Mouse (Mus musculus): ENCODE measurements around the gene Hbq1a. TPM values are rescaled to one million over a fixed set of nuclear protein-coding genes. Genes with fewer than 3 reads are reported as not detected.

Gene Hbq1a
- polyA plus RNA-seq, 1 experiment from 2014 or later: 1.9 TPM

DNA sequence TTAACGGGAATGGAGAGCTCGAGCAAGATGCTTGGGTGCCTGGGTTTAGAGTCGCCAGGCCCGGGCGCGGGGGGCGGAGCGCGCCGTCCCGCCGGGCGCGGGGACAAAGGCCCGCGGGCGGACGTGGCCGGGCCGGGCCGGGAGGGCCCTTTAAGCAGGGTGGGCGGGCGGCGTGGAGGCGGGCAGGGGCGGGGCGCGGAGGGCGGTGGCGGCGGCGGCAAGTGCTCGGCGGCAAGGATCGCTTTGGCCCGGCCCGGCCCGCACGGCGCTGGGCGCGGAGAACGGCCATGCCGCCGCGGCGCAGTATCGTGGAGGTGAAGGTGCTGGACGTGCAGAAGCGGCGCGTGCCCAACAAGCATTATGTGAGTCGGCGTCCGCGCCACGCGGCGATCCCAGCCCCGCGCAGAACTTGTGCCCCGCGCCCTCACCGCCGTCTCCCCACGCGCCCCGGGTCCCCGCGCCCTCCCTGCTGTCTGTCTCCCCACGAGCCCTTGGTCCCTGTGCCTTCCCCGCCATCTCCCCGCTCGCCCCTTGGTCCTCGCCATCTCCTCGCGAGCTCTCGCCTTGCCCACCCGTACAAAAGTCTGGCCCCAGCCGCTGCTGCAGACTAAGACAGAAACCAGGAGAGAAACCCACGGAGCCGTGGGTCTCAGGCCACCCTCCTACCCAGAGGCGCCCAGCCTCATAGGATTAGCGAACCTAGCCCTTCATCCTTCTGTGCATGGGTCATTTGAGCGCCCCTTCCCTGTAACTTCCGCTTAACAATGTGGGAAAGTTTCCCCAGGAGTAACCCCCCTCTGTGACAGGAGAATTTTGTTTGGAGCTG, 48.0 kb downstream of the Hbq1a start, which contains the start of gene Sh3pxd2b:
Gene Sh3pxd2b (plus strand): TSS at position 214 of the 826 bp plus-strand sequence.
- Histone ChIP-seq H3K4me1 (ENCODE audit: control insufficient read depth, insufficient read depth, low read length) (peaks cover 22% of the 10 kb centered on the region), H3K27ac (ENCODE audit: low read depth, low read length) (peak within 1 kb of the TSS; percentile 73), H3K36me3 (ENCODE audit: control insufficient read depth, insufficient read depth, low read length) (no peaks in the 10 kb centered on the region), H3K27me3 (ENCODE audit: control insufficient read depth, insufficient read depth, low read length) (no peaks in the 10 kb centered on the region), H3K9ac (replicated peaks; ENCODE audit: low read depth, low read length) (peak within 1 kb of the TSS; percentile 95), H3K4me2 (ENCODE audit: low read depth, low read length) (peak within 1 kb of the TSS; percentile 93), H3K9me3 (ENCODE audit: control insufficient read depth, low read length) (no peaks in the 10 kb centered on the region), H3K4me3 (ENCODE audit: low read depth, low read length) (peak within 1 kb of the TSS; percentile 78)
- WGBS: under 1% methylated on average over 61 of the region's 86 CpGs
- ATAC-seq (ENCODE audit: low read depth): peak; percentile 79

DNA sequence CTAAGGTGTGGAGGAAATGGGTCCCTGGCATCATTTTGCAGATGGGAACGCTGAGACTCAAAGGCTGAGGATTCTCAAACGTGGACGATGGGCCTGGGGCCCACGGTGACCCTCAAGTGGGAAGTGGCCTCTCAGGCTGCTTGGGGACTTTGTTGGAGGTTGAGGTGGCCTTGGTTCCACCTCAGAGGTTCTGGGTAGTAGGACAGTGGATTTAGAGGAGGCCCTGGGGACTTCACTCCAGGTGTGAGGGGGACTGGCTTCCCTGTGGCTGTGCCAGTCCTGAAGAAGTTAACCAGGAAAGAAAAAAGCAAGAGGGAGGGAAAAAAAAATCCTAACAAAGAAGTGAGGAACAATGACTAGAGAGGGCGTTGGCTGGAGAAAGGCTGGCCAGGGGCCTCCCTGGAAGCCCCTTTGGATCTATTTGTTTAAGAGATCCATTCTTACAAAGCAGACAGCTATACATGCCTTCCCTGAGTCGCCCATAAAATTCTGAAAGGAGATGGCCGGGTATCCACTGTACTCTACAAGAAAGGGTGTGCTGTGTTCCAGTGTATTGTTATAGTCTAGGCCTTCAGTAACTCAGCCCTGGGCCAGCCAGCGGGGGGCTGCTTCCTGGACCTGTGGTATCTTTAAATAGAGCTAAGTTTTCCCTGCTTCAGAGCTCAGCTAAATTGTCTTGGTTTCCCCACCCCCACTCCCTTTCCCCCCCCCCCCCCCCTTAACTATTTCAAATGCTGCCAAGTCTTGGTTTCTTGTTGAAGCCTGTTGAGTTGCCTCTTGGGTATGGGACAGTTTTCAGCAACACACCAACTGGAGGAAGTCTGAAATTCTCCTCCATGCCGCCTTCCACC, 48.8 kb downstream of the Hbq1a start:
- no peaks in the 10 kb centered on the region for H3K27me3 ChIP-seq (ENCODE audit: control insufficient read depth, insufficient read depth, low read length)
- H3K27ac ChIP-seq (ENCODE audit: low read depth, low read length): peak overlapping the region; percentile 73
- no peaks in the 10 kb centered on the region for H3K36me3 ChIP-seq (ENCODE audit: control insufficient read depth, insufficient read depth, low read length)
- ATAC-seq (ENCODE audit: low read depth): no peak
- peaks cover 22% of the 10 kb centered on the region for H3K4me1 ChIP-seq (ENCODE audit: control insufficient read depth, insufficient read depth, low read length)
- peak overlapping the region; percentile 93 for H3K4me2 ChIP-seq (ENCODE audit: low read depth, low read length)
- H3K9ac ChIP-seq (replicated peaks; ENCODE audit: low read depth, low read length): peak overlapping the region; percentile 95
- no peaks in the 10 kb centered on the region for H3K9me3 ChIP-seq (ENCODE audit: control insufficient read depth, low read length)
- peak overlapping the region; percentile 78 for H3K4me3 ChIP-seq (ENCODE audit: low read depth, low read length)
- 14% methylated on average over 9 of the region's 9 CpGs for WGBS

DNA sequence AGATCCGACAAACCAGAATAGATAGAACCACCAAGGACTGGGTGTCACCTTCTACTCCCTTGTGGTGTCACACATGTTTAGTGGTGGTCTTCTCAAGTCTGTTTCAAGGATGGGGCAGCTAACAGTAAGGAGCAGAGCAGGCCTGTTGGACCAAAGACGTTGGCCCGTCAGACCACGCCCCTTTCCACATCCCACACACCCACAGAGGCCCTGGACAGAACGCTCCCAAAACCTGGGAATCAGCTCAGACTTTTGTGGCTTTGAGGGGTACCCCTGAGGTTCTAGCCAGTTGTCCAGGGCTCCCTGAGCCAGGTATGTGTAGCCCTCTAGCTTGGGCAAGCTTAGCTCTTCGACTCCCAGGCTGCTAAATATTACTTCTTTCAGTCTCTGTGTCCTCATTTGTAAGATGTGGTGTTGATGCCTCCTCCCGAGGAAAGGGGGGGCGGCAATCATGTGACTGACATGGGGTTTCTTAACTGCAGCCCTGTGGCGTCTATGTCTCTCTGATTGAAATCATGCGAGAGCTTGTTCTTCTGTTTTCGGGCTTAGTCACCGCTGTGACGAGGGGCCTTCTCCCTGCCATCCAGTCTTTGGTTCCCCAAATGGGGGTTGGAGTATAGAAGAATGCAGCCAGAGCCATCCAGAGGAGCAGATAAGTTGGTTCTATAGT, 49.5 kb downstream of the Hbq1a start:
- H3K36me3 ChIP-seq (ENCODE audit: control insufficient read depth, insufficient read depth, low read length): no peaks in the 10 kb centered on the region
- H3K27me3 ChIP-seq (ENCODE audit: control insufficient read depth, insufficient read depth, low read length): no peaks in the 10 kb centered on the region
- no peak for ATAC-seq (ENCODE audit: low read depth)
- 71% methylated on average over 13 of the region's 13 CpGs for WGBS
- H3K9ac ChIP-seq (replicated peaks; ENCODE audit: low read depth, low read length): 0 out of 2 replicates have a peak overlapping the region, but pooled peaks have one; percentile 95
- peaks cover 22% of the 10 kb centered on the region for H3K4me1 ChIP-seq (ENCODE audit: control insufficient read depth, insufficient read depth, low read length)
- H3K9me3 ChIP-seq (ENCODE audit: control insufficient read depth, low read length): no peaks in the 10 kb centered on the region
- peak overlapping the region; percentile 93 for H3K4me2 ChIP-seq (ENCODE audit: low read depth, low read length)
- H3K4me3 ChIP-seq (ENCODE audit: low read depth, low read length): peak overlapping the region; percentile 78; the same call in 1 of the 2 replicates
- H3K27ac ChIP-seq (ENCODE audit: low read depth, low read length): no peak overlapping the region

Other genes with a start within 250 kb of the Hbq1a start
- 0.05 TPM in 1 of 2 replicates, not detected in the other for gene Il9r, start 99.8 kb upstream of the Hbq1a start, polyA plus RNA-seq (2014; fragmentation: Nextera tagmentation; extraction: Ambion mirVana)
- 42.6 and 47.1 TPM in 2 replicates for gene Snrnp25, start 94.7 kb upstream of the Hbq1a start, polyA plus RNA-seq (2014; fragmentation: Nextera tagmentation; extraction: Ambion mirVana)
- 12.5 and 21.5 TPM in 2 replicates for gene Rhbdf1, start 77.8 kb upstream of the Hbq1a start, polyA plus RNA-seq (2014; fragmentation: Nextera tagmentation; extraction: Ambion mirVana)
- gene Mpg, start 73.6 kb upstream of the Hbq1a start, polyA plus RNA-seq (2014; fragmentation: Nextera tagmentation; extraction: Ambion mirVana): 36.7 and 43.0 TPM in 2 replicates
- 32.7 and 38.3 TPM in 2 replicates for gene Nprl3, start 32.4 kb upstream of the Hbq1a start, polyA plus RNA-seq (2014; fragmentation: Nextera tagmentation; extraction: Ambion mirVana)
- gene Hba-x, start 23.7 kb upstream of the Hbq1a start, polyA plus RNA-seq (2014; fragmentation: Nextera tagmentation; extraction: Ambion mirVana): 43.2 and 157 TPM in 2 replicates
- 2,197 and 2,350 TPM in 2 replicates for gene Hba-a1, start 16.6 kb upstream of the Hbq1a start, polyA plus RNA-seq (2014; fragmentation: Nextera tagmentation; extraction: Ambion mirVana)
- gene Hbq1b, start 13.1 kb upstream of the Hbq1a start, polyA plus RNA-seq (2014; fragmentation: Nextera tagmentation; extraction: Ambion mirVana): 0.96 and 2.7 TPM in 2 replicates
- 5,205 and 6,030 TPM in 2 replicates for gene Hba-a2, start 3.6 kb upstream of the Hbq1a start, polyA plus RNA-seq (2014; fragmentation: Nextera tagmentation; extraction: Ambion mirVana)
- gene Sh3pxd2b, start 47.8 kb downstream of the Hbq1a start, polyA plus RNA-seq (2014; fragmentation: Nextera tagmentation; extraction: Ambion mirVana): 21.3 and 23.1 TPM in 2 replicates
- gene Ubtd2, start 155.3 kb downstream of the Hbq1a start, polyA plus RNA-seq (2014; fragmentation: Nextera tagmentation; extraction: Ambion mirVana): 52.5 and 55.5 TPM in 2 replicates
- not detected in 2 replicates for gene Efcab9, start 232.0 kb downstream of the Hbq1a start, polyA plus RNA-seq (2014; fragmentation: Nextera tagmentation; extraction: Ambion mirVana)
- gene Stk10, start 233.2 kb downstream of the Hbq1a start, polyA plus RNA-seq (2014; fragmentation: Nextera tagmentation; extraction: Ambion mirVana): 1.4 and 2.0 TPM in 2 replicates

Measured in neural tube, embryonic 14.5 days (tissue).